Mouse (Mus musculus) layer of hippocampus, adult 2 months (tissue): ENCODE measurements around the gene Auts2. TPM values are rescaled to one million over a fixed set of nuclear protein-coding genes. Genes with fewer than 3 reads are reported as not detected.
A peak's percentile ranks its signal among the peaks of the same experiment; 100 is the strongest.

Experiments used
- DNase-seq, 2 experiments: peaks; one replicate each; pipeline ENCODE4 v3.0.0; 2022; ENCODE audit warnings: low spot score in 2 of 2
- H3K27ac ChIP-seq: fragments of 200-600 bp; 2 replicates; pipeline ENCODE4 v1.8.1; 2022
- H3K4me3 ChIP-seq: fragments of 200-600 bp; 2 replicates; pipeline ENCODE4 v1.8.1; 2022; ENCODE audit warnings: mild to moderate bottlenecking
- CTCF ChIP-seq: fragments of 200-600 bp; conservative IDR thresholded peaks from 2 replicates; pipeline ENCODE4 v1.8.1; 2022; ENCODE audit warnings: antibody characterized with exemption, mild to moderate bottlenecking, moderate library complexity
- total RNA-seq, 2 experiments: library from RNA; stranded (reverse); gene quantifications; 2 replicates each; pipeline ENCODE4 v1.2.3; 2021

Gene Auts2
- total RNA-seq, 2 experiments from 2014 or later: 157 to 188 TPM

DNA sequence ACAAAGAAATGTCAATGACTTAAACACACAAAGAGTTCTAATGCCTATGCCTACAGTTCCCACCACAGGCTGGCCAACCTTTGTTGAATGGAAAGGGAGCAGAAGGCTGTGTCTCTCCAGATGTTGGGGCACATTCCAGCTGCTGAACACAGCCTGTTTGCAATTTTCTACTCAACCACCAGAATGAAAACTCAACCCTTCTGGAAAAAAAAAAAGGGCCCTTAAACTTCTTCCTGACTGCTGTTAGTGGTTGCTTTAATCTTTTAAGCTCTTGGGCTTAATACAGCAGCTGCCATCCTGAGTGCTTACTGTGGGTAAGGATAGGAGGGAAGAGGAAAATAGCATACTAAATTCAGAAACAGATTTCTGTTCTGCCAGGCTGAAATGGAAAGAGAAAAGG, 333.4 kb downstream of the Auts2 start:
- no peak for DNase-seq
- H3K4me3 ChIP-seq: no peak overlapping the region
- no peak for TF ChIP-seq CTCF
- H3K27ac ChIP-seq: no peak overlapping the region

DNA sequence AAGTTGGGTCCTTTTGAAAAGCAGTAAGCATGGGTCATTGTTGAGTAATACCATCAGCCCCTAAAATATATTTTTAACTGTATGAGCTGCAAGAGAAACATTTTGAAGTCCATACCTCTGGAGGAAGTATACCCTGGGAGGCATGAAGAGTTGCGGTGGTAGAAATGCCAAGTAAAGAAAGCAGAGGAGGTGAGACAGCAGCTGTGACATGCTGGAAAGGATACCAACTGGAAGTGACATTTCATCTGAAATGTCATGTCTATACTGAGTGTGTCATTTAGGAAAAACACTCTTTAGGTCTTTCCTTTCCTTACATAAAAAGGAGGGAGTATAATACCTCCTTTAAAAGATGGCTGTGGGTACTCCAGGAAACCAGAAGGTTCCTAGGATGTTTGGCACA, 336.9 kb downstream of the Auts2 start:
- no peak overlapping the region for H3K27ac ChIP-seq
- no peak for DNase-seq
- H3K4me3 ChIP-seq: no peak overlapping the region
- no peak for TF ChIP-seq CTCF

DNA sequence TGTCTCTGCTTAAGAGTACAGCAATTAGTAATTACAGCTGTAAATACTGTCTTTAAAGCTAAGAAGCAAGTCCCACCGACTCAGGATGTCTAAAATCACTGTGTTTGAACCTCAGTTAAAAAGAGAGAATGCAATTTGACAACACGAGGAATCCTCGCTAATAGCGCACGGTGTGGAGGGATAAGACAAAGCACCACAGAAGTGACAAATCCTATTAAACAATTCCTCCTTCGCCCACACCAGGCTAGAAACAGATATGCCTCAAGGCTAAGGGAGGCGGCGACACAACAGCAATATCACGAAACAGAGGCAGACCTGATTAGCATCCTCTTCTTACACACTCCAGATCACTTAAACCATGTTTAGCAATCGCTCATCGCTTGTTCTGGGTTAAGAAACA, 339.3 kb downstream of the Auts2 start:
- H3K4me3 ChIP-seq: no peak overlapping the region
- no peak for DNase-seq
- no peak overlapping the region for H3K27ac ChIP-seq
- no peak for TF ChIP-seq CTCF

DNA sequence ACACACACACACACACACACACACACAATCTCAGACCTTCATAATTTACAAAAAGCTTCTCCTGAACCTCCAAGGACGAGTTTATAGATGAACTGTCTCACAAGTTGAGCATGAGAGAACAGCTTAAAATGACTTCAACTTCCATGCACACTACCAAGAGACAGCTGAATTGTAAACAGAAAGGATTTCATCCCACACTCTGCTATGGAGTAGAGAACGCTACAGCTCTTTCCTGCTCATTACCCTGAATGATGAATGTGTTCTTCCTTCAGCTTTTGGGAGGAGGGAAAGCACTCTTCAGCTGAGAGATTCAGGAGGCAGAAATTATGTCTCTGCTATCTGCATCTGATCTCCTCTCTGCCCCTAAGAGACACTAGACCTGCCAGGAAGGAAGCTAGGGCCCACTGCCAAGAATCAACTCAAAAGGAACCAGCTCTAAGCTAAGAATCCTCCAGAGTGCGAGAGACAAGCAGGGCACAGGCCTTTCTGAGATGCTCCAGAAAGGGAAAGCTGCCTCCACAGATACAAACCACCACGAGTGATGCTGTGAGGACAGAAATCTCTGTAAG, 342.0 kb downstream of the Auts2 start:
- 0 out of 2 replicates have a peak overlapping the region, but pooled peaks have one; percentile 5 for H3K27ac ChIP-seq
- no peak for DNase-seq
- no peak overlapping the region for H3K4me3 ChIP-seq
- TF ChIP-seq CTCF: no peak

DNA sequence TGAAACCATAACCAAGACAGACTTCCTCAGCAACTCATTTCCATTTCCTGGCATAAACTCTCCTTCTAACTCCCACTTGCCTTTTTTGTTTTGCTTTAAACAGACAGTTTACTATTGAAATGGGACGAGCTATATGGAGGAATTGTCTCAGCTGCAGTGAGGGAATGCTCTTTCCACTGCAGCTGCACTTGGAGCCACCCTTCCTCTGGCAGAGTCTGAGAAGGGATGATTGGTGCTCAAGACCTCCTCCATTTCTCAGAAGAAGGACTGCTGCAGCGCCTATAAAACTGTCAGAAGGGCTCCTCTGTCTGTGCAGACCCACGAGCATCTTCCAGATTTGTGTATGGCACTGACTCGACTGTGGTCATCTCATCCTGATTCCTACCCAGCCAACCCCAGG, 342.5 kb downstream of the Auts2 start:
- no peak for DNase-seq
- TF ChIP-seq CTCF: no peak
- Histone ChIP-seq H3K27ac (no peak overlapping the region), H3K4me3 (no peak overlapping the region)

DNA sequence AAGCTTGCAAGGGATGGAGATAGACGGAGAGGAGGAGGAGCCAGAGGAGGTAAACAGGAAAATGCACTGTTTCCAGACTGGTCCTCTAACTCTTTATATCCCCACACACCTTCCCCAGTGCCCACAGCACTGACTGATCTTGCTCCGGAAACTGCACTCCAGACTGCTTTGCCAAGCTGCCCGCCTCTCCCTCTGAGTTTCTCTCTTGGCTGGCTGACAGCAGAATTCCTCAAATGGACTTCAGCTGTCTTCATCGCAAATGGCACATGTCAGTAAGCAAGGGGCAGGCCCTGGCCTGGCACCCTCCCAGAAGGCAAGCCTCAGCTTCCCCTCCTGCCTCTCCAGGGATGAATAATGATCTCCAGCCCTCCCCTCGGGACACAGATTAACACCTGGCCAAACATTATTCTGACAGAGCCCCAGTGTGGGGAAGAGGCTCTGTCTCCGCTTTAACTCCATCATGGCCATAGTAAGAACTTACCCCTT, 348.1 kb downstream of the Auts2 start:
- TF ChIP-seq CTCF: no peak
- no peak overlapping the region for H3K27ac ChIP-seq
- DNase-seq: peak in 1 of 2 experiments; percentile 12
- no peak overlapping the region for H3K4me3 ChIP-seq

DNA sequence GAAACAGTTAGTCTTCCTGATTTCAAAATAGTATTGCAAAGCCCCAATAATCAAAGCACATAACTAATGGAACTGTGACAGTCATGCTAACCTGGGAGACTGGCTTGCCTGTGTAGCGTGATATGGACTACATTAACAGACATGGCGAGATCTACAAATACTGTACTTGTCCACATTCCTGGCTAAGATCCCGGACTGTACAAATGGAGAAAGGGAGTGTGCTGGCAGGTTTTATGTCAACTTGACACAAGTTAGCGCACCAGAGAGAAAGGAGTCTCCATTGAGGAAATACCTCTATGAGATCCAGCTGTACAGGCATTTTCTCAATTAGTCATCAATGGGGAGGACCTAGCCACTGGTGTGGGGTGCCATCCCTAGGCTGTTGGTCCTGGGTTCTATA, 353.0 kb downstream of the Auts2 start:
- H3K4me3 ChIP-seq: no peak overlapping the region
- no peak overlapping the region for H3K27ac ChIP-seq
- TF ChIP-seq CTCF: no peak
- DNase-seq: no peak

DNA sequence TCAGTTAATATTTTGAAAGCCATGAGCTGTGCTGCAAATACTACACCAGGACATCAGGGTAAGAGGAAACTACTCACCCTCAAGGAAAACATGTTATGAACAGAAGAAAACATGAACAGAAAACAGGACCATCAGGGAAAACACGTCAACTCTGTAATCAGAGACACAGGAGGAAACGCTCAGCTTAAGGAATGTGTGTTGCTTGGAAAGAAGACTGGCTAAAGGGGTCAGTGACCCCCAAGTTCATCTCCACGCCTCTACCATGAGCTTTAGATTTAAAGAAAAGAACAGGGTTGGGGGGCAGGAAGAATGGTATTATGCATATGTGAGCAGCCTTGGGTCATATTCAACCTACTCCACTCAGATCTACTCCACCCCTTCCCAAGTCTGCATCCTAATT, 356.5 kb downstream of the Auts2 start:
- H3K27ac ChIP-seq: no peak overlapping the region
- no peak overlapping the region for H3K4me3 ChIP-seq
- DNase-seq: no peak
- TF ChIP-seq CTCF: no peak

DNA sequence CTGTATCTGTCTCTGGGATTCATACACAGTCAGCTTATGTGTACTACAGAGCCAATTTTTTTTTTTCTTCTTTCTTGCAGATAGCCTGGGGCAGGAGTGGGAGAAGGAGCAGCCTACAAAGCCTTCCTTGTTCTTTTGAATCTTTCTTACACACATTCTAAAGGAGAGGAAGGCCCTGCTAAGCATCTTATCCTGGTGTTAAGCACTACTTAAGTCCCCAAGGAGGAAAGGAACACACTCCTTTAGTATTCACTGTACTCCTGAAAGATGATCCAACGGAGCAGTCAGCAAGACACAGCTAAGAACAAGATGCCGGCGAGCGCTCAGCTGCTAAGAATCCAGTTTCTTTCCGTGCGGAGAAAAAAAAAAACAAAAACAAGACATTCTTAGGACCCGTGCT, 356.9 kb downstream of the Auts2 start:
- TF ChIP-seq CTCF: no peak
- DNase-seq: no peak
- H3K27ac ChIP-seq: no peak overlapping the region
- H3K4me3 ChIP-seq: no peak overlapping the region

DNA sequence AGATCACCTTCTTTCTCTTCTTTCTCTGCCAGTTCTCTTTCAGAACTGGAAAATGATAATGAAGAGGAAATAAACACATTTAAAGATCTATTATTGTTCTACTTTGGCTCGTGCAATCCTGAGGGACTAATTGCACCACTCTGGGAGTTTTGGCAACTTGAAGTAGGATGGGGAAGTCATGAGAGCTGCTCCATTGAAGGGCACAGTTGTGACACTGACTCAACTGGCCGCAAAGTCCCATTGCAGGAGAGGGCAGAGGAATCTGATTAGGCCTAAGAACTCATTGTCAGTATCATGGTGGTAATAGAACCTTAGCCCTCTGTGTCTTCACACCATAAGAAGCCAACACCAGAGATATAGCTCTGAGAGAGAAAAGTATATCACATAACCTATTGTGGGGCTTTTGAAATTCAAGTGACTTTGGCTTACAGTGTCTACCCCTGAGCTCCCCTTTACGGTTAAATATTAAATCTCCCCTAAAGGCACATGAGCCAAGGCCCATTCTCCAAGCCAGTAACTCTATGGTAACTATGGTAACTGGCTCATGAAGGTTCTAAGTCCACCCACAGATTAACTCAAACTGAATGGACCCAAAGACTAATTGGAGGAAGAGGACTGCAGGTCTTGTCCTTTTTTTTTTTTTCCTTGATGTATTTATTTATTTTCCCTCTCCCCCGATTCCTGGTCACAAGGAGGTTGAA, 358.6 kb downstream of the Auts2 start:
- Histone ChIP-seq H3K27ac (no peak overlapping the region), H3K4me3 (no peak overlapping the region)
- no peak for DNase-seq
- no peak for TF ChIP-seq CTCF

DNA sequence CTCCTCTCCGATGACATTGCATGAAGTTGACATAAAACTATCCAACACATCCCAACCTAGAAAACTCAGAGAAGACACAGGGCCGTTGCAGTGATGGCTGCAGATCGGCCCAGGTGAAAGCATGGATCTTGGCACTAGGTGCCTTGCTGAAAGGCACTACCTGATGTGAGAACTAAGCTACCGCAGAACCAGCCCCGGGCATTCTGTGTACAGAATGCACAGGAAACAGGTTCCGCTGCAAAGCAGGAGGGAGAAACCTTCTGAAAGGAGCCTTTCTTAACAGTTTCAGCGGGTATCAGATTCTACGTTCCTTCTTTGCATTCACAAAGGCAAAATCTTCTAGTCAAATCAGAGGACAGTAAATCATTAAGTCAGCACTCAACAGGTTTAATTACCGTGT, 361.1 kb downstream of the Auts2 start:
- H3K27ac ChIP-seq: no peak overlapping the region
- TF ChIP-seq CTCF: no peak

DNA sequence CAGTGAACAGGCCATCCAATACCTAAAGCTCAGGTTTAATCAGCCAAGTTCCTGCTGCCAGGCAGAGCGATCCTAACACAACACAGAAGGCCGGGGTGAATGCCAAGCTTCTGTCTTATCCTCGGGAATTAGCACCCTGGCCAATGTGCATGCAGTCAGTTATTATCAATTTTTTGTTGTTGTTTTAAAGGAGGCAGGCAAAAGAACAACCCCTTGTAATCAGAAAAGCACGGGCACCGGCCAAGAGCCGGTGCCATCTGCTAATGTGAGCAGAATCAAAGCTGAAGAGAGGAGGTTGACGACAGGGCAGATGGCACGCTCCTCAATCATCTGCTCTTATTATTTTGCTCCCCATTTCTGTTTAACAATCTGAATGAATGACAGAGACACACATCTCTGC, 373.1 kb downstream of the Auts2 start:
- no peak overlapping the region for H3K27ac ChIP-seq
- no peak overlapping the region for H3K4me3 ChIP-seq
- no peak for TF ChIP-seq CTCF
- peak; percentile 69 to 74 for DNase-seq

More for the DNA sequence above, 361.1 kb downstream of the Auts2 start:
- no peak for DNase-seq
- H3K4me3 ChIP-seq: no peak overlapping the region

DNA sequence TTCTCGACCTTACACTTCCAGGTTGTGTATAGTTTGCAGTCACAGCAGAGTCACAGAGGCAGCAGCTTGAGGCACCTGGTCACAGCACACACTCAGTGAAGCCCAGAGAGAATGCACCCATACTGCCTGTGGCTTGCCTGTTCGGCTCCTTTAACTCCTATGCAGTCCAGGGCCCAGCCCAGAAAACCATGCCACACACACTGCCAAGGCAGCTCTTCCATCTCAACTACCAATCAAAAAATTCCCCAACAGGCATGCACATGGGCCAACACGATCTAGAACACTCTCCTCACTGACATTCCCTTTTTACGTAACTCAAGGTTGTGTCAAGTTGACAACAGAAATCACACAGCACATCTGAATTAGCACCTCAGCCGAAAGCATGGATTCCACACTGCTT, 374.3 kb downstream of the Auts2 start:
- Histone ChIP-seq H3K4me3 (no peak overlapping the region), H3K27ac (no peak overlapping the region)
- TF ChIP-seq CTCF: no peak
- no peak for DNase-seq

DNA sequence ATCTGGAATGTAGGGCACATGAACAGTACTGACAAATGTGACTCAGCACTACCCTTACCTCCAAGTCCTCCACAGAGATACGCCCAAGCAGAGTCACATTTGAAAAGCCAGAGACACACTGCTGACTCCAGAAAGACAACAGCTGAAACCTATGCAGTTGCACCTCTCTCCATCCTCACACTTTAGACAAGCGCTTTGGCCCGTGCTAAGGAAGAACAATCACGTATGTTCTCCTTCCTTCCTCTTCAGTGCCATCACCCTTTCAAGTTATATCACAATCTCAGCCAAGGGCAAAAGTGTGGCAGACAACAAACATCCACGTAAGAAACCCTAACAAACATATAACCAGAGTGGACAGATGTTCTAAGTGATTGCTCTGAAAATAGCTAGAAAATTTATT, 374.9 kb downstream of the Auts2 start:
- Histone ChIP-seq H3K27ac (no peak overlapping the region), H3K4me3 (no peak overlapping the region)
- no peak for DNase-seq
- TF ChIP-seq CTCF: no peak
